Mouse (Mus musculus): ENCODE data around the gene Sln. TPM values are rescaled to one million over a fixed set of nuclear protein-coding genes. Genes with fewer than 3 reads are reported as not detected.

The Sln gene
- 100 to 1,000 TPM; 183 to 236 TPM for total RNA-seq (2021)
- long read RNA-seq, experiment 1, transcript Sln-201 (2 exons, 1,318 nt), result major isoform, 402 of 409 reads
- long read RNA-seq, experiment 1, partial matches to known transcripts, result 1 of 409 reads
- long read RNA-seq, experiment 1, other reads (novel, unspliced or antisense), result 6 of 409 reads
- long read RNA-seq, experiment 2, transcript Sln-201 (2 exons, 1,318 nt), result major isoform, 521 of 534 reads
- long read RNA-seq, experiment 2, partial matches to known transcripts, result 0 of 534 reads
- long read RNA-seq, experiment 2, other reads (novel, unspliced or antisense), result 13 of 534 reads

- no peak for DNase-seq (ENCODE audit: low spot score in 2 of 2)
Measured at GRCm38 (mm10) chr9:53849864-53850263, at the start of gene Sln. Sln (plus strand) TSS chr9:53850164.

GRCm38 (mm10) chr9:53802921-53803320, 47.0 kb upstream of the Sln start:
- DNase-seq (ENCODE audit: low spot score in 2 of 2), result no peak

GRCm38 (mm10) chr9:53806496-53807086, 43.4 kb upstream of the Sln start:
- DNase-seq (ENCODE audit: low spot score in 2 of 2), result no peak

- DNase-seq (ENCODE audit: low spot score in 2 of 2), result no peak
Measured at GRCm38 (mm10) chr9:53813418-53813817, 36.5 kb upstream of the Sln start.

- DNase-seq (ENCODE audit: low spot score in 2 of 2), result peak in 1 of 2 experiments; percentile 35
Measured at GRCm38 (mm10) chr9:53818760-53819159, 31.2 kb upstream of the Sln start.

- no peak for DNase-seq (ENCODE audit: low spot score in 2 of 2)
Measured at GRCm38 (mm10) chr9:53825318-53825717, 24.6 kb upstream of the Sln start.

- DNase-seq (ENCODE audit: low spot score in 2 of 2), result peak in 1 of 2 experiments; percentile 19
Measured at GRCm38 (mm10) chr9:53829081-53829865, 20.7 kb upstream of the Sln start.

GRCm38 (mm10) chr9:53829866-53830209, 20.1 kb upstream of the Sln start:
- DNase-seq (ENCODE audit: low spot score in 2 of 2), result no peak

GRCm38 (mm10) chr9:53835039-53835438, 14.9 kb upstream of the Sln start:
- no peak for DNase-seq (ENCODE audit: low spot score in 2 of 2)

GRCm38 (mm10) chr9:53835976-53836375, 14.0 kb upstream of the Sln start:
- DNase-seq (ENCODE audit: low spot score in 2 of 2), result no peak

GRCm38 (mm10) chr9:53838816-53839215, 11.1 kb upstream of the Sln start:
- DNase-seq (ENCODE audit: low spot score in 2 of 2), result no peak

- no peak for DNase-seq (ENCODE audit: low spot score in 2 of 2)
Measured at GRCm38 (mm10) chr9:53848548-53848947, 1.4 kb upstream of the Sln start.

- peak in 1 of 2 experiments; percentile 56 for DNase-seq (ENCODE audit: low spot score in 2 of 2)
Measured at GRCm38 (mm10) chr9:53852158-53852557, 2.2 kb downstream of the Sln start.

- DNase-seq (ENCODE audit: low spot score in 2 of 2), result no peak
Measured at GRCm38 (mm10) chr9:53853672-53854071, 3.7 kb downstream of the Sln start.

GRCm38 (mm10) chr9:53854525-53854924, 4.6 kb downstream of the Sln start:
- DNase-seq (ENCODE audit: low spot score in 2 of 2), result no peak

GRCm38 (mm10) chr9:53857864-53858263, 7.9 kb downstream of the Sln start:
- no peak for DNase-seq (ENCODE audit: low spot score in 2 of 2)

GRCm38 (mm10) chr9:53873239-53873638, 23.3 kb downstream of the Sln start:
- DNase-seq (ENCODE audit: low spot score in 2 of 2), result no peak

GRCm38 (mm10) chr9:53877423-53877822, 27.5 kb downstream of the Sln start:
- DNase-seq (ENCODE audit: low spot score in 2 of 2), result no peak

GRCm38 (mm10) chr9:53883588-53884280, 33.8 kb downstream of the Sln start:
- DNase-seq (ENCODE audit: low spot score in 2 of 2), result no peak

- DNase-seq (ENCODE audit: low spot score in 2 of 2), result peak in 1 of 2 experiments; percentile 32
Measured at GRCm38 (mm10) chr9:53890075-53890474, 40.1 kb downstream of the Sln start.

GRCm38 (mm10) chr9:53895827-53896226, 45.9 kb downstream of the Sln start:
- no peak for DNase-seq (ENCODE audit: low spot score in 2 of 2)

- DNase-seq (ENCODE audit: low spot score in 2 of 2), result no peak
Measured at GRCm38 (mm10) chr9:53899836-53900235, 49.9 kb downstream of the Sln start.

Measured in gastrocnemius, postnatal 4 days (tissue).